Mouse (Mus musculus) testis, adult 2 months (tissue): ENCODE data around the gene Hsp90ab1. TPM values are rescaled to one million over a fixed set of nuclear protein-coding genes. Genes with fewer than 3 reads are reported as not detected.

ENCODE experiments used
- H3K27ac ChIP-seq: fragments of 200-500 bp; 2 replicates; pipeline ENCODE4 v1.5.1; 2012; ENCODE audit warnings: low read depth, low read length; ENCODE audit not compliant: control insufficient read depth, insufficient read depth
- H3K27me3 ChIP-seq: fragments of 200-500 bp; 2 replicates; pipeline ENCODE4 v1.6.1; 2012; ENCODE audit warnings: mild to moderate bottlenecking, low read length, moderate library complexity; ENCODE audit not compliant: control insufficient read depth, insufficient read depth
- H3K36me3 ChIP-seq: fragments of 200-500 bp; 2 replicates; pipeline ENCODE4 v1.6.1; 2012; ENCODE audit warnings: mild to moderate bottlenecking, low read length; ENCODE audit not compliant: control insufficient read depth, insufficient read depth
- H3K4me1 ChIP-seq: fragments of 200-500 bp; 2 replicates; pipeline ENCODE4 v1.6.1; 2012; ENCODE audit warnings: low read length; ENCODE audit not compliant: control insufficient read depth, insufficient read depth
- H3K4me3 ChIP-seq: fragments of 200-500 bp; 2 replicates; pipeline ENCODE4 v1.5.1; 2012; ENCODE audit warnings: low read depth, mild to moderate bottlenecking, low read length, moderate library complexity, mixed read lengths; ENCODE audit not compliant: control insufficient read depth
- CTCF ChIP-seq: fragments of 200-500 bp; IDR thresholded peaks from 2 replicates; pipeline ENCODE4 v1.5.1; 2012; ENCODE audit warnings: low read depth, mild to moderate bottlenecking, inconsistent platforms, low read length, moderate library complexity; ENCODE audit not compliant: control insufficient read depth, insufficient read depth, insufficient replicate concordance
- POLR2A ChIP-seq: fragments of 200-500 bp; IDR thresholded peaks from 2 replicates; pipeline ENCODE4 v1.6.1; 2012; ENCODE audit warnings: low read depth, mild to moderate bottlenecking, inconsistent platforms, low read length, moderate library complexity; ENCODE audit not compliant: control insufficient read depth
- polyA plus RNA-seq: library from polyadenylated mRNA; depleted of rRNA; stranded (reverse); fragments of >200 nt; gene quantifications from 2 replicates; pipeline ENCODE4 v1.2.3, GENCODE M21; 2012

The Hsp90ab1 gene
- polyA plus RNA-seq, 1 experiment, result 109 TPM

DNA sequence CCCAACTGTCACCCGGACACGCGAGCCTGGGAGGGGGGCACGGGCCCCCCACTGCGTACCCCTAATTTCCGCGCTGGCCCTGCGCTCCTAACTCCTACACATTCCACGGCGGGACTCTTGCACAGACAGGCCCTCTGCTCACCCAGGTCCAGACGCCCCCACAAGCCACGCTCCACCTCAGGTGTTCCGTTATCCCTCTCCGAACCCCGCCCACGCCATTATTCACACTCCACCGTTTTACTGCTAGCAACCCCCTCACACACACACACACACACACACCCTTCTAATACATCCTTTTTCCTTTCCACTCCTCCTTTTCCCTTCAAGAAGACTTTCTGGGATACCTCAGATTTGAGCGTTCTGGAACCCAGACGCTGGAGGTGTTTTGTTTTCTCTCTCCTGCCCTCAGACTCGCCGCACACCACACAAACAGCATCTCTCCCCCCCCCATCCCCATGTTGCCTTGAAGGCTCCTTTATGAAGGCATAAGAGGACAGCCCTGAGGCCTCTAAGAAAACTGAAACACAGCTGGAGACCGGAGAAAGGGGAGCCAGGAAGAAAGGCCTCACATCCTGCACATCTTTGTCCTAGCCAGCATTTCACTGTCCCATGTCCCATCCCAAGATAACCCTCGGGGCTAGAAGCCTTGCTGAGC, 22.8 kb upstream of the Hsp90ab1 start:
- no peaks in the 10 kb centered on the region for H3K36me3 ChIP-seq
- TF ChIP-seq POLR2A (no peak), CTCF (no peak)
- peaks cover 29% of the 10 kb centered on the region for H3K4me1 ChIP-seq
- H3K4me3 ChIP-seq, result peak overlapping the region; percentile 95
- no peaks in the 10 kb centered on the region for H3K27me3 ChIP-seq
- peak overlapping the region; percentile 92 for H3K27ac ChIP-seq

DNA sequence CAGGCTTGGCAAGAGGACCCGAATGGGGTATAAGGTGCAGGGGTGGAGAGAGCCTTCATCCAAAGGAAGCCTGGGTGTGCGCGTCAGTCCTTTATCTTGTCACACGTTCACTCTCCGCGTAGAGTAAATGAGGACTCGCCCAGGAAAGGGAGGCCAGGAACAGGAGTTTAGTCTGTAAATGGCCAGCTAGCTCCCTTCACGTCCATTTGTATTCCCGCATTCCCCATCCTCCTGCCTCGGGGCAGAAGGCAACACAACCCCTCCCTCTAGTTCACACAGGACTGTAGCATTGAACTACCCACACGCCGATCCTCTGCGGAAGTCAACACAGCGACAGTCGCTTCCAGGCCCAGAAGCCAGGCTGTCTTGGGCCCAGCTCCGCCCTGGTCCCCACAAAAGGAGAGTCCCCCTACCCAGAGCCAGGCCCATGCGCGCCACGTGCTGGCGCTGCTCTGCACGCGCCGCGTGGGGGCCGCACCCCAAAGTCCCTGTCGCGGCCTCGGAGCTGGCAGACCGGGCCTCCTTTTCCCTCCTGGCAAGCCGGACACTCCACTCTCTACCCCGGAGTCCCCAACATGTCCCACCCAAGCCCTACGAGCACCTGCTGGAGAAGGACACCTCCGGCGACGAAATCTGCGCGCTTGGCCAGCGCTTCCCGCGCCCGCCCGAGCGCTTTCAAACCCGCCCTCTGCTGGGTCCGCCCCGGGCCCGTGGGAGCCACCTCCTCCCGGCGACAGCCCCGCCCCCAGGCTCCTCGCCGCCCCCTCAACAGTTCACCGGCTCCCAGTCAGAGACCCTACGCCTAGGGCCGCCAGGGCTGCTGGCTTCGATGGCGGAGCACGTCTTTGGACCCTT, 22.0 kb upstream of the Hsp90ab1 start:
- H3K4me3 ChIP-seq, result peak overlapping the region; percentile 95
- H3K27me3 ChIP-seq, result no peaks in the 10 kb centered on the region
- peak overlapping the region; percentile 92 for H3K27ac ChIP-seq
- TF ChIP-seq POLR2A, result no peak; the same call in 1 of the 2 replicates
- no peak for TF ChIP-seq CTCF
- no peaks in the 10 kb centered on the region for H3K36me3 ChIP-seq
- H3K4me1 ChIP-seq, result peaks cover 34% of the 10 kb centered on the region

DNA sequence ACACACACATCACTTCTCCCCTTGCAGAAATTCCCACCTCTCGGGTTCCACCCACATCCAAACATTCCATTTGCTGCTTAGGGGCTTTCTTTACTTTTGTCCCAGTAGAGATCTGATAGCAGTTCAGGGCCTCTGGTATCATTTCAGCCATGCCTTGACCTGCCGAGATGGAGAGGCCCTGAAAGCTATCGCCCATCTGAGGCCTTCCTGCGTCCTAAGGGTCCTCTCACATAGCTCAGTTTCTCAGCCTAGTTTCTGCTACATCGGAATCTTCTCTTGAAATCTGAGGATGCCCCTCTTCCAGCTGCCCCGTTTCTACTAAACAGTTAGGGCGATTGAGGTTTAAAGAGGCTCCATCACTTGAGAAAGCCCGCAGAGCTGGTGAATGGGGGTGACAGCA, 21.1 kb upstream of the Hsp90ab1 start:
- no peaks in the 10 kb centered on the region for H3K27me3 ChIP-seq
- peak overlapping the region; percentile 92 for H3K27ac ChIP-seq
- no peaks in the 10 kb centered on the region for H3K36me3 ChIP-seq
- no peak for TF ChIP-seq CTCF
- no peak for TF ChIP-seq POLR2A
- peak overlapping the region; percentile 95 for H3K4me3 ChIP-seq
- H3K4me1 ChIP-seq, result peaks cover 32% of the 10 kb centered on the region

- no peaks in the 10 kb centered on the region for H3K36me3 ChIP-seq
- peak overlapping the region; percentile 50 for H3K27ac ChIP-seq
- TF ChIP-seq POLR2A, result no peak
- no peak for TF ChIP-seq CTCF
- peak overlapping the region; percentile 95 for H3K4me3 ChIP-seq
- H3K4me1 ChIP-seq, result peaks cover 32% of the 10 kb centered on the region
- no peaks in the 10 kb centered on the region for H3K27me3 ChIP-seq
Observed at GRCm38 (mm10) chr17:45593479-45593878, 20.4 kb upstream of the Hsp90ab1 start.

- no peaks in the 10 kb centered on the region for H3K36me3 ChIP-seq
- no peaks in the 10 kb centered on the region for H3K27me3 ChIP-seq
- peak overlapping the region; percentile 85 for H3K27ac ChIP-seq
- TF ChIP-seq POLR2A (no peak; the same call in 1 of the 2 replicates), CTCF (no peak)
- H3K4me3 ChIP-seq, result peak overlapping the region; percentile 51
- H3K4me1 ChIP-seq, result peaks cover 32% of the 10 kb centered on the region
Observed at GRCm38 (mm10) chr17:45592606-45593431, 19.7 kb upstream of the Hsp90ab1 start.

DNA sequence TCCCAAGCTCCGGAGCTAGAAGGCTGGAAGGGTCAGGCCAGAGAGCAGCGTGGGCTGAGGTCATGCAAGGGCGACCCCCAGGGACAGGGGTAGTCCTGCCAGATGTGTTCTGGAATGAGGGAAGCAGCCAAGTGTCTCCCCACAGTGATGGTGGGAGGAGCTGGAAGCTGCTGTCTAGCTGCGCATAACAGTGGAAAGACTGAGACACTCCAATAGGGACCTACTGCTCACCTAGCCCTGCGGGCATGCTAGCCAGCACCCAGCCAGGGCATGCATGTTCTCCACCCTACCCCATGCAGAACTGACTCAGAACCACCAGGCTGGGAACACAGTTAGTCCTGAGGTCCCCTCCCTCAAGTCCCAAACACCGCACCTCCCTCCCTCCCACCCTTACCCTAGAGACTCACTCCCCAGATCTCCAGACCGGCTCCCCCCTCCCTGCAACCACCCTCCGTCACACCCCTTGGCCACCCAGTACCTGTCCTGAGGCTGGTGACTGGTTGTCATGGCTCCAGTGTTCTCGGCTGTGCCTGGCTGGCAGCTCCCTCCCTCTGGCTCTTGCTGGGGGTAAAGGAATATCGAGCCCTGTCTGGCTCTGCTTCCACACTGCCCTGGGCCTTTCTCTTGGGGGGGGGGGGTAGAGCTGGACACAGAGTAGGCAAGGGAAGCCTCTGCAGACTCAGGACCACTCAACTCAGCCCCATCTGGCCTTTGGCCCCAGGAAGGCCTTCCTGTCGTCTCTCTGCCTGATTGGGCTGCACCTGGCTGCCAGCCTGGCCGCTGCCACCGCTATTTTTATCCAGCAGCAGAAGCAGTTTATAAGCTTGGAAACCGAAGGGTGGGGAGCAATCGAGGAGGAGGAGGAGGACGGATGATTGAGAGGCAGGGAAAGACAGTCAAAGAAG, 18.9 kb upstream of the Hsp90ab1 start:
- peaks cover 30% of the 10 kb centered on the region for H3K4me1 ChIP-seq
- H3K27me3 ChIP-seq, result no peaks in the 10 kb centered on the region
- H3K4me3 ChIP-seq, result peak overlapping the region; percentile 51
- no peak for TF ChIP-seq CTCF
- TF ChIP-seq POLR2A, result no peak
- no peaks in the 10 kb centered on the region for H3K36me3 ChIP-seq
- H3K27ac ChIP-seq, result peak overlapping the region; percentile 85
